Mouse (Mus musculus) heart, embryonic 13.5 days (tissue): ENCODE data around the gene Mapk9. TPM values are rescaled to one million over a fixed set of nuclear protein-coding genes. Genes with fewer than 3 reads are reported as not detected.

Experiments used
- ATAC-seq: fragments of 200-750 bp; cut with Nextera tagmentation; 2 replicates; pipeline ENCODE4 v1.8.0; 2017; ENCODE audit warnings: moderate TSS enrichment; ENCODE audit not compliant: insufficient number of reproducible peaks, low FRiP score, low TSS enrichment; ENCODE audit errors: extremely low read depth
- H3K27ac ChIP-seq: fragments of 300-500 bp; sonication (generic); replicated peaks from 2 replicates; pipeline ENCODE4 v1.5.1; 2015; ENCODE audit warnings: moderate library complexity, mild to moderate bottlenecking, inconsistent platforms
- H3K27me3 ChIP-seq: fragments of 300-500 bp; sonication (generic); replicated peaks from 2 replicates; pipeline ENCODE4 v1.6.1; 2015; ENCODE audit warnings: mild to moderate bottlenecking, inconsistent platforms
- H3K36me3 ChIP-seq: fragments of 300-500 bp; sonication (generic); 2 replicates; pipeline ENCODE4 v1.6.1; 2015; ENCODE audit warnings: mild to moderate bottlenecking, inconsistent platforms
- H3K4me1 ChIP-seq: fragments of 300-500 bp; sonication (generic); 2 replicates; pipeline ENCODE4 v1.6.1; 2015; ENCODE audit warnings: inconsistent platforms
- H3K4me2 ChIP-seq: fragments of 300-500 bp; sonication (generic); 2 replicates; pipeline ENCODE4 v1.6.1; 2015; ENCODE audit warnings: inconsistent platforms, mild to moderate bottlenecking, moderate library complexity
- H3K4me3 ChIP-seq: fragments of 300-500 bp; sonication (generic); 2 replicates; pipeline ENCODE4 v1.5.1; 2015; ENCODE audit warnings: moderate library complexity, mild to moderate bottlenecking, inconsistent platforms
- H3K9ac ChIP-seq: fragments of 300-500 bp; sonication (generic); 2 replicates; pipeline ENCODE4 v1.6.1; 2015; ENCODE audit warnings: inconsistent platforms, mild to moderate bottlenecking, moderate library complexity
- H3K9me3 ChIP-seq: fragments of 300-500 bp; sonication (generic); 2 replicates; pipeline ENCODE4 v1.6.1; 2016; ENCODE audit warnings: inconsistent platforms
- WGBS: fragments of 180-500 bp; shearing (Covaris S2); methylation state at CpG from one replicate; pipeline ENCODE4 v1.1.7; 2015; ENCODE audit warnings: mixed read lengths; 5-methylcytosine and 5-hydroxymethylcytosine counted together
- polyA plus RNA-seq: library from polyadenylated mRNA; unstranded; fragments of >200 nt; fragmentation: Nextera tagmentation; extraction: Ambion mirVana; gene quantifications from 2 replicates; pipeline ENCODE4 v1.2.1, GENCODE M21; 2015

The Mapk9 gene
- polyA plus RNA-seq, 1 experiment from 2014 or later: 23.7 TPM

DNA sequence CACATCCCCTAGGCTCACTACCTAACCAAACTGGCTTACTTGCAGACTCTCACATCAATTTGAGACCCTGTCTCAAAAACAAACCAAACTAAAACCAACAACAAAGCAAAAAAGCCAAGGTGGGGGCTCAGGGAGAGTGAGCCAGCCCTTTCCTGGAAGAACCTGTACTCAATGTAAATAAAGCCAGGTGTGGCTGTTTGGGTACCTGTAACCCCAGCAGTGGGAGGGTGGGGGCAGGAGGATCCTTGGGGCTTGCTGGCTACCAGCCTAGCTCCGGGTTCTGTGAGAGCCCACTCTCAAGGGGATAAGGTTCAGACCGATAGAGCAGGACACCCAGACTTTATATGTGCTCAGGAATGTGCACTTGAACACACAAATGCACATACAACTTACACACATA, 25.6 kb upstream of the Mapk9 start:
- Histone ChIP-seq H3K4me1 (no peaks in the 10 kb centered on the region), H3K4me3 (no peak overlapping the region), H3K9me3 (no peaks in the 10 kb centered on the region), H3K27me3 (no peaks in the 10 kb centered on the region), H3K27ac (no peak overlapping the region), H3K4me2 (no peak overlapping the region), H3K9ac (no peak overlapping the region), H3K36me3 (peaks cover 34% of the 10 kb centered on the region)
- no peak for ATAC-seq
- WGBS: 83% methylated on average over 2 of the region's 2 CpGs

GRCm38 (mm10) chr11:49821546-49821945, 25.0 kb upstream of the Mapk9 start:
- Histone ChIP-seq H3K9me3 (no peaks in the 10 kb centered on the region), H3K27ac (no peak overlapping the region), H3K4me2 (no peak overlapping the region), H3K27me3 (no peaks in the 10 kb centered on the region), H3K9ac (no peak overlapping the region), H3K4me1 (no peaks in the 10 kb centered on the region), H3K4me3 (no peak overlapping the region), H3K36me3 (peaks cover 37% of the 10 kb centered on the region)
- no peak for ATAC-seq
- WGBS: 77% methylated on average over 2 of the region's 2 CpGs

GRCm38 (mm10) chr11:49822337-49822736, 24.2 kb upstream of the Mapk9 start:
- no peaks in the 10 kb centered on the region for H3K4me1 ChIP-seq
- no peaks in the 10 kb centered on the region for H3K27me3 ChIP-seq
- ATAC-seq: no peak
- WGBS: 86% methylated on average over 2 of the region's 2 CpGs
- no peak overlapping the region for H3K4me3 ChIP-seq
- H3K4me2 ChIP-seq: no peak overlapping the region
- H3K9me3 ChIP-seq: no peaks in the 10 kb centered on the region
- peaks cover 37% of the 10 kb centered on the region for H3K36me3 ChIP-seq
- H3K27ac ChIP-seq: no peak overlapping the region
- H3K9ac ChIP-seq: no peak overlapping the region

DNA sequence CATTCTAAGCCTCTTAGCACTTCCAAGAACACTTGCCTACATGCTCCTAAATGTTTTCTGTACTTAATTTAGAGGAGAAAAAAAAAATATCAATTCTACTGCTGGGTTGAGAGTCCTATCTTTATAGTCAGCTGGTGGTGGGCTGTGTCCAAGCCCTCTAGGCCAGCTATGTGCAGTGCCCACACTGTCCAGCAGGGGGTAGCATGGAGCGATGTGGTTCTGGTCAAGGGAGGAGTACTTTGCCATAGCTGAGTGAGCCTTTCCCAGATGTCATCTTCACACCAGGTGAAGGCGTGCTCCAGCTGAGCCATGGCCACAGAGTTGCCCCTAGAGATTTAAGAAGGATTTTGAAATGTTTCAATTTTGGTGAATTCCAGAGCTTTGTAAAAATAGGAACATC, 21.7 kb upstream of the Mapk9 start:
- 44% methylated on average over 2 of the region's 2 CpGs for whole genome bisulfite sequencing
- no peak for ATAC-seq
- peaks cover 9% of the 10 kb centered on the region for H3K4me1 ChIP-seq

DNA sequence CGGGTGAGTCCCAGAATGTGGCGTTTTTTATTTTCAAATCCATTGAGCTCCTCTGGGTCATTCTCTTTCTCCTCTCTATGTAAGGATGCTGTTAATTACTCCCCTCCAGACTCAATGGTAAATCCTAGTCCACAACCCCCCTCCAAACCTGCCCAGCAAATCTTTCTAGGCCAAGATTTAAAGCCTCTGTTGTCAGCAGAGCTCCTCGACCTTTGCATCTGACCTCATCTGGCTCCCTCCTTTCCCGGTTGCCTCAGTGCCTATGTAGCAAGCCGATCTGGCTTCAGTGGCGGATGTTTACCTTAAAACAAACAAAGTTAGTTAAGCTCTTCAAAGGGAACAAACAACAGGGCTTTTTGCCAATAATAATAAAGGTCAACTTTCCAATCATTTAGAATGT, 19.3 kb upstream of the Mapk9 start:
- peaks cover 12% of the 10 kb centered on the region for H3K4me1 ChIP-seq
- no peaks in the 10 kb centered on the region for H3K27me3 ChIP-seq
- WGBS: 57% methylated on average over 6 of the region's 6 CpGs

More for the DNA sequence above, 21.7 kb upstream of the Mapk9 start:
- Histone ChIP-seq H3K9ac (no peak overlapping the region), H3K36me3 (peaks cover 25% of the 10 kb centered on the region), H3K4me2 (no peak overlapping the region), H3K9me3 (no peaks in the 10 kb centered on the region), H3K4me3 (no peak overlapping the region), H3K27ac (no peak overlapping the region), H3K27me3 (no peaks in the 10 kb centered on the region)

DNA sequence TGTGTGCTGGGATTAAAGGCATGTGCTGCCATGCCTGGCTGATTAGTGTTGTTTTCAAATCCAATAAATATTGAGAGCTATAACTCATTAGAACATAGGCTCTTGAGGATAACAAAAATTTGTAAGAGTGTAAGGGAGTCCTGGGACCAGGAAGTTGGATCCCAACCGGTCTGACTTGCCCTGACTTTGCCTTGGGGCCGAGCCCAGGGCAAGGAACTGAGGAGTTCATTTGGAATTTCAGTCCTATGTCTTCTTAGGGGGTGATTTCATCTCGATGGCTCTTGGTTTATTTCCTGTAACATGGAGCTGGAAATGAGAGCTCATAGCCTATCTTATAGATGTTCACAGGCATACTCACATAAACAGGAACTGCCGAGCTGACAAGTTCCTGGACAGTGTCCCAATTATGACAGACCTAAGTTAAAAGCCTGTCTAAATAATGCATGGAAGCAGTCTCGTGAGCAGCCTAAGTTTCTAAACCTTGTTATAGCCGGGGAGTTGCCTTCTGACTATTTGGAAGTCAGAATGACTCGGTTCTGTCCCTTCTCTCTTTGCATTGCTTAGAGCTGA, 17.3 kb upstream of the Mapk9 start:
- peaks cover 12% of the 10 kb centered on the region for H3K4me1 ChIP-seq
- no peaks in the 10 kb centered on the region for H3K27me3 ChIP-seq
- no peak overlapping the region for H3K4me2 ChIP-seq
- no peaks in the 10 kb centered on the region for H3K9me3 ChIP-seq
- H3K9ac ChIP-seq: no peak overlapping the region
- H3K27ac ChIP-seq: peak overlapping the region; percentile 28; the same call in 1 of the 2 replicates
- 52% methylated on average over 7 of the region's 7 CpGs for WGBS
- no peak overlapping the region for H3K4me3 ChIP-seq
- ATAC-seq: no peak
- H3K36me3 ChIP-seq: peaks cover 40% of the 10 kb centered on the region

More for the DNA sequence above, 19.3 kb upstream of the Mapk9 start:
- H3K9me3 ChIP-seq: no peaks in the 10 kb centered on the region
- ATAC-seq: no peak
- no peak overlapping the region for H3K27ac ChIP-seq
- H3K4me3 ChIP-seq: no peak overlapping the region
- no peak overlapping the region for H3K9ac ChIP-seq
- H3K4me2 ChIP-seq: no peak overlapping the region
- H3K36me3 ChIP-seq: peaks cover 36% of the 10 kb centered on the region

DNA sequence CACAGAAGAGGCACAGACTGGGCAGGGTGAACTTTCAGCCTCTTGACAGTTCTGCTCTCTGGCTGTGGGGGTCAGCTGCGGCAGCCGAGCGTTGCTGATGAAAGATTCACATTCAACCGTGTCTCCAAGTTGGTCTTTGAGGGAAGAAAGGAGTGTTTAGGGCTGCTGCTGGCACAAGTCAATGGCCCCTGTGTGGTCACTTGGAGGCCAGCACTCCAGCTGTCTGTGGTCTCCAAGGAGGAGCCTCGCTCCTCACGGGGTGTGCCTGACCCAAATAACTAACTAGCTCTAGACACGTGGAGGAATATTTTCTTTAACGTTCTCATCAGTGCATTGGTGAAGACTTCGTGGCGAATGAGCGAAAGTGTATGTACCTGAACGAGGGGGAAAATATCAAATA, 14.6 kb upstream of the Mapk9 start:
- Histone ChIP-seq H3K4me3 (no peak overlapping the region), H3K4me1 (peaks cover 12% of the 10 kb centered on the region), H3K27ac (no peak overlapping the region), H3K27me3 (no peaks in the 10 kb centered on the region), H3K36me3 (peaks cover 50% of the 10 kb centered on the region), H3K9ac (no peak overlapping the region), H3K4me2 (no peak overlapping the region), H3K9me3 (no peaks in the 10 kb centered on the region)
- no peak for ATAC-seq
- 84% methylated on average over 12 of the region's 12 CpGs for WGBS

GRCm38 (mm10) chr11:49832962-49833361, 13.6 kb upstream of the Mapk9 start:
- WGBS: 72% methylated on average over 5 of the region's 5 CpGs
- Histone ChIP-seq H3K36me3 (peaks cover 50% of the 10 kb centered on the region), H3K4me3 (no peak overlapping the region), H3K9ac (no peak overlapping the region), H3K27me3 (no peaks in the 10 kb centered on the region), H3K4me2 (no peak overlapping the region), H3K9me3 (no peaks in the 10 kb centered on the region), H3K27ac (no peak overlapping the region), H3K4me1 (peaks cover 19% of the 10 kb centered on the region)
- no peak for ATAC-seq

DNA sequence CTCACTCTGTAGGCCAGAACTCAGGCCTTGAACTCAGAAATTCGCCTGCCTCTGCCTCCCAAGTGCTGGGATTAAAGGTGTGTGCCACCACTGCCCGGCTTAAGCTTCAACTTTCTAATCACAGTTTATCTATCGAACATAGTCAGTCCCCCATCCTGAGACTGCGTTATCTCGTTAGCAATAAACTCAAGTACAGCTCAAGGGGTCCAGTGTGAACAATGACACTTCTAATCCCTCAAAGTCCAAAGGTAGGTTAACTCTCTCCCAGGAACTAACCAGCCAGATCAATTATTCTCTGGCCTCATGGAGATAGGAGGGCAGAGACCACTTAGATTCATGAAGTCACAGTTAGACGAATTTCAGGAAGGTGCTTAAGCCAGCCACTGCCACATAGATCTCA, 12.3 kb upstream of the Mapk9 start:
- Histone ChIP-seq H3K4me3 (no peak overlapping the region), H3K27ac (no peak overlapping the region), H3K9me3 (no peaks in the 10 kb centered on the region), H3K4me2 (no peak overlapping the region), H3K36me3 (peaks cover 50% of the 10 kb centered on the region), H3K4me1 (peaks cover 24% of the 10 kb centered on the region), H3K9ac (no peak overlapping the region), H3K27me3 (no peaks in the 10 kb centered on the region)
- ATAC-seq: no peak
- 81% methylated on average over 6 of the region's 6 CpGs for WGBS

- Histone ChIP-seq H3K4me3 (no peak overlapping the region), H3K36me3 (peaks cover 44% of the 10 kb centered on the region), H3K27me3 (no peaks in the 10 kb centered on the region), H3K4me1 (peaks cover 14% of the 10 kb centered on the region), H3K27ac (no peak overlapping the region), H3K4me2 (no peak overlapping the region), H3K9me3 (no peaks in the 10 kb centered on the region), H3K9ac (no peak overlapping the region)
- ATAC-seq: no peak
- 84% methylated on average over 11 of the region's 11 CpGs for WGBS
These were observed 11.1 kb upstream of the Mapk9 start for GRCm38 (mm10) chr11:49835257-49835956.

DNA sequence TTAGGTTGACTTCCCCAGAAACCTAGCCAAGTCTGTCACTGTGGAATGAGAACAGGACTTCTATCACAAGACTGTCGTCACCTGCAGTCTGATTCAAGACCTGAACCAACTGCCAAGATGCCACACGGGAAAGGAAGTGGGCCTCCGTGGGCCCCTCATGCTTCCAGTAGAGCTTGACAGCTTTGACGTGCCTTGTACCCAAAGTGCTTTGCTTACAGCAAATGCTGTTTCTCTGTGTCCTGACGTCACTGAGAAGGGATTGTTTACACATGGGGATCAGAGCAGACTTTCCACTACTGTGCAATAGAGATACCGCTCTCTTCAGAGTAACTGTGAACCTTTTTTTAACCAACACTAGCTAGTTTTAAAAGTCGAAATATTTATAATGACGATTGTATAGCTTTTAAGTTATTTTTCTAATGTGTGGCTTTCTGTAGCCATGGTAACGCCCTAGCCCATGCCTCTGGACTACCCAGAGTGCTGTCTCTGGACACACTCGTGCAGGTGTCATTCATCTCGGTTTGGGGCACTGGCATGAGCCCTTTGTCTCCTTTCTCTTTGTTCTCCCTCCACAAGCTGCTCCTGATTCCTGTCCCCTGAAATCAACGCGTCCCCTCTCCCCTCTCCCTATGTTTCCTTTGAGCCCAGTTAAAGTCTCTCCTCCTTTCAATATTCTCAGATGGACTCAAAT, 8.7 kb upstream of the Mapk9 start:
- Histone ChIP-seq H3K4me3 (no peak overlapping the region), H3K27ac (no peak overlapping the region), H3K9ac (no peak overlapping the region), H3K36me3 (peaks cover 32% of the 10 kb centered on the region), H3K4me2 (no peak overlapping the region), H3K9me3 (no peaks in the 10 kb centered on the region), H3K4me1 (peaks cover 19% of the 10 kb centered on the region), H3K27me3 (no peaks in the 10 kb centered on the region)
- 45% methylated on average over 13 of the region's 13 CpGs for WGBS
- 0 out of 2 replicates have a peak, but pooled peaks have one; percentile 31 for ATAC-seq
